Mouse (Mus musculus): ENCODE data around the gene Xlr3a. TPM values are rescaled to one million over a fixed set of nuclear protein-coding genes. Genes with fewer than 3 reads are reported as not detected.

Xlr3a gene
- 0.58 and 3.1 TPM in 2 replicates for polyA plus RNA-seq (2015; fragmentation: Nextera tagmentation; extraction: Ambion mirVana)

DNA sequence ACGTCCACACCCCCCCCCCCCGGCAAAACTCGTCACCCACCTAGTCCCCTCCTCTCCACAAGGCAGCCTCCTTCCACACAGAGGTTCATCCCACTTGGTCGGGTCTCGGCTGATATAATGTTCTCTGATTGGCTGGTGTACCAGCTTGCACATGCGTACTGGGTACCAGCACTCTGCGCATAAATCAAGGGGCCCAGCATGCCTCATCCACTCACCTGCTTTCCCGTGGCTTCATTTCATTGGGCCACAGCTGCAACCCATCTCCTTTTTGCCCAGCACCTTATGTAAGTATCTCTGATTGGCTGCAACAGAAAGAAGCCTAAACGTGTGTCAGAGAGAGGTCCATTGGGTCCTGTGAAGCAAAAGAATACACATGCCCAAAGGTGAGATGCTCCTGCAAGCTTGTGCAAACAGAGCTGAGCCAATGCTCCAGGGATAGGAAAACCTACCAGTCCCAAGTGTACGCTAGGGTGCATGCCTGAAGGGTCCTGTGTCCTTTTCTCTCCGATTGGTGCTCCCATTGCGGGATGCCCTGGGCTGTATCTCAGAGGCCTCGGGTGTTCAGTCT, at the start of gene Xlr3a:
TSS of gene Xlr3a (minus strand) at position 155 of the 568 bp plus-strand sequence.

DNA sequence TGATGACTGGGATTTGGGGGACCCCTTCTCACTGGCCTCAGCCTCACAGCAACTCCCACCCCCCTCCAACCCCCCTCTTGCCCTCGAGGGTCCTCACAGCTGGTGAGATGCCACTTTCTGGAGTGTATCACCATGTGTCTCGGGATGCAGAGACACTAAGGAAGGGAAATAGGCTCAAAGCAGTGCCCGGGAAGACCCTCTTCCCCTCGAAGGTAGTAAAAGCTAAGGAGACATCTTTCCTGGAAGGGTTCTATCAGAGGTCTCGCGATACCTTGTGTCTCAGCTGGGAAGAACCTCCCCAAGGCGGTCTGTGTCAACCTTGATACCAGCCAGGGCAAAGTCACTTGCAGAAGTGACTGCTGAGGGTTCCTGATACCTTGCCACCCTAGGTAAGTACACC, 19.9 kb upstream of the Xlr3a start, which contains the start of gene Gm14685:
TSS of gene Gm14685 (plus strand) at position 301 of the 400 bp plus-strand sequence.

DNA sequence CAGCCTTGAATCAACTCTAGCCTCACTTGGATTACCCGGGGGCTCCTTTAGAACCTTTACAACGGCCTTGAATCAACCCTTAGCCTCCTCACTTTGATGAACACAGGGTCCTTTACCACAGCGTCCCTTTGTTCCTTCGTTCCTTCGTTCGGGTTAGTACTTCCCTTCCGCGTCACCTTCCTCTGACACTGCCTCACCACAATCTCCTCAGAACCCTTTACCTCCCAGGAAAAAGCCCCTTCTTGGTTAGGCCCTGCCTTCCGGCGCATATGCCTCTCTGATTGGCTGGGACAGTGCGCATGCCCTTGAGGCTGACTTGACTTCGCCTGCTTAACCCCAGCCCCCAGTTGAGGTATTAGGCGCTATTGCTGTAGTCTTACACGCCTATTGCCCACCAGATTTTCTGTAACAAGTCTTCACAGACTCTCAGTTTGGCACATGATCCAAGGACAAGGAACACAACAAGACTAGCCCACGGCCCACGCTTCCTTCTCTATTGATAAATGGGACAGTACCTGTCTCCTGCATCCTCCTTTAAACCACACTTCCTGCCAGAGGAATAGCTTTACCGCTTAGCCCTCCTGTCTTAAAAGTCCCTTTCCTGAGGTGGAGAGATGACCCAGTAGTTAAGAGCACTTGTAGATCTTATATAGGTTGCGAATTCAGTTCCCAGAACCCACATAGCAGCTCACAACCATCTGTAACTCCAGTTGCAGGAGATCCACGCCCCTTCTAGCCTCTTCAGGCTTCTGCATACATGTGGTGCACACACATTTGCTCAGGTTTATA, 14.4 kb downstream of the Xlr3a start, which contains the start of gene Xlr4a:
TSS of gene Xlr4a (minus strand) at position 212 of the 789 bp plus-strand sequence.

DNA sequence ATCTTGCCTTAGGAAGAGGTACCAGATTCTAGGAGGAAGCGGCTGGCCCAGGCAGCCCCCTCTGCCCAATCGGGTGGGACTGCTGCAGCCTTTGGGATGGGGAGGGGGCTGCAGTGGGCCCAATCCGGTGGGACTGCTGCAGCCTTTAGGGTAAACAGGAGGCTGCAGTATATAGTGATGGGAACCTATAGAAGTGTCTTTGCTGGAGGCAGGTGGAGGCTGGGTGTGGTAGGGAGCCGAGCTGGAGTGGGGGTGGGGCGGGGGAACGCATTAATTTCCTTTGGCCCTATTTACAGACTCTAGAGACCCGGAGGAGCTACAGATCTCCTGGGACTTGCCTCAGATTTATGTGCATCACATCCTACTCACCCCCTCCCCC, 32.5 kb downstream of the Xlr3a start, which contains the start of gene Pnma3:
TSS of gene Pnma3 (plus strand) at position 373 of the 379 bp plus-strand sequence.

DNA sequence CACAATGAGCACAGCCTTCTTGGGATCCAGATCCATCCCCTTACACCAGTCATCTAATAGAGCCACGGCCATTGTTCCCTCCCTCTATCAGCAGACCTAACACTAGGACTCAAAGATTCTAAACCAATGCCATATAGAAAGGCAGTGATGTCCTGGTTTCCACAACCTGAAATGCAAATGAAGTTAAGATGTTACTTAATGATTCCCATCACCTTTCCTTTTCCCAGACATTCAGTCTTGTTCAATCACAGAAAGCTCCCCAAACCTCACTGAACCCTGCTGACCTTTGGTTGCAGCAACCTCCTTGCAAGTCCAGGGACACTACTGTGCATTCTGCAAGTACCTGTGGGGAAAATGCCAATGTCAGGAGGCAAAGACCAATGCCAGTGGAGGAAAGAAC, 59.9 kb downstream of the Xlr3a start, which contains the start of gene Pnma5:
TSS of gene Pnma5 (minus strand) at position 101 of the 400 bp plus-strand sequence.

Other genes with a start within 250 kb of the Xlr3a start
- gene Cetn2, start 178.7 kb downstream of the Xlr3a start, polyA plus RNA-seq (2015; fragmentation: Nextera tagmentation; extraction: Ambion mirVana), result 42.3 and 61.5 TPM in 2 replicates
- 22.7 and 44.4 TPM in 2 replicates for gene Nsdhl, start 178.5 kb downstream of the Xlr3a start, polyA plus RNA-seq (2015; fragmentation: Nextera tagmentation; extraction: Ambion mirVana)
- gene Zfp185, start 109.8 kb downstream of the Xlr3a start, polyA plus RNA-seq (2015; fragmentation: Nextera tagmentation; extraction: Ambion mirVana), result 10.3 and 14.2 TPM in 2 replicates
- gene Pnma5, start 60.0 kb downstream of the Xlr3a start, polyA plus RNA-seq (2015; fragmentation: Nextera tagmentation; extraction: Ambion mirVana), result 0.08 TPM in 1 of 2 replicates, not detected in the other
- not detected in 2 replicates for gene Pnma3, start 32.3 kb downstream of the Xlr3a start, polyA plus RNA-seq (2015; fragmentation: Nextera tagmentation; extraction: Ambion mirVana)
- 2.6 TPM in 1 of 2 replicates, not detected in the other for gene Xlr4a, start 14.6 kb downstream of the Xlr3a start, polyA plus RNA-seq (2015; fragmentation: Nextera tagmentation; extraction: Ambion mirVana)
- gene Gm14685, start 20.0 kb upstream of the Xlr3a start, polyA plus RNA-seq (2015; fragmentation: Nextera tagmentation; extraction: Ambion mirVana), result 0.14 and 0.23 TPM in 2 replicates
- gene Xlr5b, start 51.7 kb upstream of the Xlr3a start, polyA plus RNA-seq (2015; fragmentation: Nextera tagmentation; extraction: Ambion mirVana), result not detected in 2 replicates
- gene DXBay18, start 52.4 kb upstream of the Xlr3a start, polyA plus RNA-seq (2015; fragmentation: Nextera tagmentation; extraction: Ambion mirVana), result not detected in 2 replicates
- not detected in 2 replicates for gene Spin2d, start 79.9 kb upstream of the Xlr3a start, polyA plus RNA-seq (2015; fragmentation: Nextera tagmentation; extraction: Ambion mirVana)
- gene Xlr3b, start 95.1 kb upstream of the Xlr3a start, polyA plus RNA-seq (2015; fragmentation: Nextera tagmentation; extraction: Ambion mirVana), result 0.79 and 15.1 TPM in 2 replicates
- 0.17 and 3.3 TPM in 2 replicates for gene Xlr4b, start 117.2 kb upstream of the Xlr3a start, polyA plus RNA-seq (2015; fragmentation: Nextera tagmentation; extraction: Ambion mirVana)
- 21.2 and 24.6 TPM in 2 replicates for gene F8a, start 131.2 kb upstream of the Xlr3a start, polyA plus RNA-seq (2015; fragmentation: Nextera tagmentation; extraction: Ambion mirVana)
- gene Xlr4c, start 146.0 kb upstream of the Xlr3a start, polyA plus RNA-seq (2015; fragmentation: Nextera tagmentation; extraction: Ambion mirVana), result 0.25 TPM in 1 of 2 replicates, not detected in the other
- not detected in 2 replicates for gene Xlr3c, start 168.3 kb upstream of the Xlr3a start, polyA plus RNA-seq (2015; fragmentation: Nextera tagmentation; extraction: Ambion mirVana)
- gene Xlr5a, start 195.9 kb upstream of the Xlr3a start, polyA plus RNA-seq (2015; fragmentation: Nextera tagmentation; extraction: Ambion mirVana), result 0.10 TPM in 1 of 2 replicates, not detected in the other
- gene Xlr5c, start 195.9 kb upstream of the Xlr3a start, polyA plus RNA-seq (2015; fragmentation: Nextera tagmentation; extraction: Ambion mirVana), result not detected in 2 replicates
- gene Gm45015, start 239.7 kb upstream of the Xlr3a start, polyA plus RNA-seq (2015; fragmentation: Nextera tagmentation; extraction: Ambion mirVana), result not detected in 2 replicates
- 4.0 and 4.9 TPM in 2 replicates for gene Zfp275, start 245.5 kb upstream of the Xlr3a start, polyA plus RNA-seq (2015; fragmentation: Nextera tagmentation; extraction: Ambion mirVana)

Measured in urinary bladder, postnatal 0 days (tissue).